Mouse (Mus musculus) regulatory T cell (primary cell): ENCODE data around the gene Atp8b5.

Experiments used
- in situ Hi-C: fragments of 300-600 bp; cut with MboI, MseI; formaldehyde crosslinking; loops from one replicate; pipeline ENCODE4 v1.15.1; 2025; ENCODE audit warnings: high pct_unique_total_duplicates

Atp8b5 gene

GRCm38 (mm10) chr4:43321536-43321935, 54.6 kb downstream of the Atp8b5 start:
- in situ Hi-C loops, result loop anchor here (10.0 kb wide), 1 partner anchor 1063 kb away; no protein-coding TSS in a partner anchor

GRCm38 (mm10) chr4:43322336-43322735, 55.4 kb downstream of the Atp8b5 start:
- in situ Hi-C loops, result loop anchor here (10.0 kb wide), 1 partner anchor 1062 kb away; no protein-coding TSS in a partner anchor

GRCm38 (mm10) chr4:43327118-43327517, 60.2 kb downstream of the Atp8b5 start:
- in situ Hi-C loops, result loop anchor here (10.0 kb wide), 1 partner anchor 1058 kb away; no protein-coding TSS in a partner anchor

- in situ Hi-C loops, result no loop called here
Measured at GRCm38 (mm10) chr4:43334771-43335170, 67.8 kb downstream of the Atp8b5 start.

- in situ Hi-C loops, result no loop called here
Measured at GRCm38 (mm10) chr4:43336176-43336575, 69.2 kb downstream of the Atp8b5 start.

DNA sequence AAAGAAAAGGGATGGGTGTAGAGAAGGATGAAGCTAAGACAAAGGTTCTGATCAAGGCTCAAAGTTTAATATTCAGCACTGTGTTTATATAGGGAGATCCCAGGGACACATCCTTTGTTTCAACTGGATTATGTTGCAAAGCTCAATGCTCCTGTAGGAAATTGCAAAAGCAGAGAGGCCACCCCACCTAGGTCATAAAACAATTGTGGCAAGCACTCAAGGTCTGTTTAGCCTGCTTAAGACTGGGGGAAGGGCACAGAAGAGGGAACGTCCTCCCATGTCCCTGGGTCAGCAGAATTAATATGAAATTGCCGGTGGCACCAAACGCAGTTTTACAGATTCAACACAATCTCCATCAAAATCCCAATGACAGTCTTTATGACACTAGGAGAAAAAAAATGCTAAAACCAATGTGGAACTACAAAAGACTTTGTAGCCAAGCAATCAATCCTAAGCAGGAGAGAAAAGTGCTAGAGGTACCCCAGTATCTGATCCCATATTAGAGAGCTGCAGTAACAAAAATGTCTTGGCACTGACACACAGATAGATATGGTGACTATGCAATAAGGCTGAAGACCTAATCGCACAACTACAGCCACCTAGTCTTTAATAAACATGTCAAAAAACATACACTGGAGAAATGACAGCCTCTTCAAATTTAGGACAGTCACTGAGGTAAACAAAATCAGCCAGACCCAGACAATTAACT, 73.3 kb downstream of the Atp8b5 start:
- in situ Hi-C loops, result no loop called here

- in situ Hi-C loops, result no loop called here
Measured at GRCm38 (mm10) chr4:43341276-43341891, 74.4 kb downstream of the Atp8b5 start.

DNA sequence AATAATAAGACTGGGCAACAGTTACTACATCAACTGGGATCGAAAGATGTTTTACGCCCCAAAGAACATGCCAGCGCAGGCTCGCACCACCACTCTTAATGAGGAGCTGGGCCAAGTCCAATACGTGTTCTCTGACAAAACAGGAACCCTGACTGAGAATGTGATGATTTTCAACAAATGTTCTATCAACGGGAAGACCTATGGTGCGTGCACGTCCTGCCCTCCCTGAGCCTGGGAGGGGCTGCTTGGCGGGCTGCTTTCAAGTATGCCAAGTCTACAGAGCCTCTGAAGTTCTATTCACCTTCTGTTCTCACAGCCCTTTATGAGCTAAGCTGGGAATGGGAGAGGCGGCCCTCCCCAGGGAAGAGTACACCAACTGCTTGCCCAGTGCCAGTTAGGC, 75.5 kb downstream of the Atp8b5 start:
- in situ Hi-C loops, result no loop called here

DNA sequence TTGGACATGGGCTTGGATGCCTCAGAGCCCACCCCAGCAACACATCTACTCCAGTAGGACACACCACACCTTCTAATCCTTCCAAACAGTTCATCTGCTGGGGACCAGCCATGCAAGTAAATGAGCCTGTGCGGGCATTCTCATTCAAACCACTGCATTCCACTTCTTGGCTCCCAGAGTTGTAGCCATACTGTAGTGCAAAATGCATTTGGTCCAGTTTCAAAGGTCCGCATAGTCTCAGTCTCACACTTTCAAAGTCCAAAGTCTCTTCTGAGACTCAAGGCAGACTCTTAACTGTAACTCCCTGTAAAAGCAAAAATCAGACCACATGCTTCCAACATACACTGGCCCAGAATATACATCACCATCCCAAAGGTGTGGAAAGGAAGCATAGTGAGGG, 78.0 kb downstream of the Atp8b5 start:
- in situ Hi-C loops, result no loop called here

DNA sequence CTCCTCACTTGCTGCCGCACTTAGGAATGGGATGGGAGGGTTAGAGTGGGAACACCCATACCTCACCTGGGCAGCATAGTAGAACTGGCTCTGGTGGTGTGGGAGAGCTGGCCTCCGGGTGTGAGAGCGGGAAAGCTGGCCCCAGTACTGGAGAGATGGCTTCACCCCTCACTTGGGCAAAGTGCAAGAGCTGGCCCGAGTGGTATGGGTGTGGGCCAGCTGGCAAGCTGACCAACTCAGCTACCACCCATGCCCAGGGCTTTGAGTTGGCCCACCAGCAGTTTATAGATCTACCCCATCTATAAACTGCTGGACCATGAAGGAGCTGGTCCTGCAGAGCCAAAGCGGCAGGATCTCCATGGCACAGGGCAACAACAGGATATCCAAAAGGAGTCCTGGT, 82.2 kb downstream of the Atp8b5 start:
- in situ Hi-C loops, result no loop called here

- in situ Hi-C loops, result no loop called here
Measured at GRCm38 (mm10) chr4:43350038-43350560, 83.1 kb downstream of the Atp8b5 start.

- in situ Hi-C loops, result no loop called here
Measured at GRCm38 (mm10) chr4:43353662-43354061, 86.7 kb downstream of the Atp8b5 start.

DNA sequence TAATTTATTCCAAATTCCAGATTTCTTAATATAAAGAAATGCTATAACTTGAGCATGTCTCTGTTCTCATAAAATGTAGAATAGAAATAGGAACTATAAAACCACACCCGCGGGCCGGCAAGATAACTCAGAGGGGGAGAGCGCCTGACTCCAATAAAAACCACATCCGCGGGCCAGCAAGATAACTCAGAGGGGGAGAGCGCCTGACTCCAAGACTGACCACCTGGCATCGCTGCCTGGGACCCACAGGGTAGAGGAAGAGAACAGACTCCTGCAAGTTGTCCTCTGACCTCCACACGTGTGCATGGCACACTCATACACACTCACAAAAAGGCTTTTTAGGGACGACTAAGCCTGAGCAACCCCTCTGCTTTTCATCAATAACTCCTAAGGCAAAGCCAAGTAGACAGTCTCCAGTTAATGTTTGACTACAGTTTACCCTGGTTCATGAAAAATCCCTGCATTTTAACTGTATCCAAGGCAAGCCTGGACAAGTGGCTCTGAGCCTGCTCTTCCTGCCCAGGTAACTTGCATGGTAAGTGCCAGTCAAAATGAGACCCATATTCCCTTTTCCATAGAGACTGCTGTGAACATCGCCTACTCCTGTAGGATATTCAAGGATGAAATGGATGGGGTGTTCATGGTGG, 98.1 kb downstream of the Atp8b5 start:
- in situ Hi-C loops, result no loop called here

DNA sequence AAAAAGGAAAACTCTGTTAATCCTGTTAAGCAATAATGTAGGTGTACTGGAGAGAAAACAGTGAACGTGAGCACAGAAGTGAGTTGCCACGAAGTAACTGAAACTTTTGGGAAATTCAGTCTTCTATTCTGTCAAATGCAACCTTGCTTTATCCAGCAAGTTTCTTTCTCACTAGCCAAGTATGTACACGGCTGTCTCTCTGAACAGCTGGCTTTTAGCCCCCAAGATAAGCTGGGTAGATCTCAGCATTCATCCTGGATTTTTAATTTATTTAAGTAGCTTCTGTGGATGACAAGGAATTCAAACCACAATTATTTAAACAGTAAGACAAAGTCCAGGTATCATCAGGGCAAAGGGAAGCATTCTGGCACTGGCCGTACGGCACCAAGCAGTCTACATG, 100.3 kb downstream of the Atp8b5 start:
- in situ Hi-C loops, result no loop called here

GRCm38 (mm10) chr4:43367787-43368186, 100.8 kb downstream of the Atp8b5 start:
- in situ Hi-C loops, result no loop called here

DNA sequence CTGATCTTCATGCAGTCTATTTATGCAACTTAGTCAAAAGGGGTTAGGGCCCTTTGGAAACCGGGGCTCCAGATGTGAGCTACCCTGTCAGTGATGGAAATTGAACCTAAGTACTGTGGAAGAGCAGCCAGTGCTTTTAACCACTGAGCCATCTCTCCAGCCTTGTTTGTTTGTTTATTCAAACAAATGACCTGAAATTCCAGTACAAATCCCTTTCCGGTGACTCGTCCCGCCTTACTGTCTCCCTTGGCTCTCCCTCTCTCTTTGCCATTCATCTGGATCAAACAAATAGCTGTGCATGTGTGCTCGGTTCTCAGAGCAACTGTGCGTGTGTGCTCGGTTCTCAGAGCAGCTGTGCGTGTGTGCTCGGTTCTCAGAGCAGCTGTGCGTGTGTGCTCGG, 104.4 kb downstream of the Atp8b5 start:
- in situ Hi-C loops, result no loop called here

DNA sequence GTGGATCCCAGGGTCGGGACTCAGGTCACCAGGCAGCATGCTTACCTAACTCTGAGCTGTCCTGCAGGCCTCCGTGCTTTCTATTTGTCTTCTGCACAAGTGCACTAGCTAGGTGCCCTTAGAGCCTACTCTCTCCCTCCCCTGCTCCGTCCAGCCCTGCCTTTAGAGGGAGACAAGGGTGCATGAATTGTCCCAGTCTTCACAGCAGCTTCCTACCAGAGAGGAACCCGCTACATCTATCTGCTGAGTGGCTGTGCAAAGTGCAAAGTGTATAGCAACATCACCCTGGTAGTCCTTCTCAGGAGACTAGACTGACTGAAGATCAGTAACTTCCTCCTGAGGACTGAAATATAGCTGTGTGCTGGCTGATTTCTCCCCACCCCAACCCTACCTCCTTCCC, 105.2 kb downstream of the Atp8b5 start:
- in situ Hi-C loops, result no loop called here

- in situ Hi-C loops, result no loop called here
Measured at GRCm38 (mm10) chr4:43374266-43374665, 107.3 kb downstream of the Atp8b5 start.

GRCm38 (mm10) chr4:43379601-43380000, 112.6 kb downstream of the Atp8b5 start:
- in situ Hi-C loops, result no loop called here

- in situ Hi-C loops, result no loop called here
Measured at GRCm38 (mm10) chr4:43380951-43381350, 114.0 kb downstream of the Atp8b5 start.

DNA sequence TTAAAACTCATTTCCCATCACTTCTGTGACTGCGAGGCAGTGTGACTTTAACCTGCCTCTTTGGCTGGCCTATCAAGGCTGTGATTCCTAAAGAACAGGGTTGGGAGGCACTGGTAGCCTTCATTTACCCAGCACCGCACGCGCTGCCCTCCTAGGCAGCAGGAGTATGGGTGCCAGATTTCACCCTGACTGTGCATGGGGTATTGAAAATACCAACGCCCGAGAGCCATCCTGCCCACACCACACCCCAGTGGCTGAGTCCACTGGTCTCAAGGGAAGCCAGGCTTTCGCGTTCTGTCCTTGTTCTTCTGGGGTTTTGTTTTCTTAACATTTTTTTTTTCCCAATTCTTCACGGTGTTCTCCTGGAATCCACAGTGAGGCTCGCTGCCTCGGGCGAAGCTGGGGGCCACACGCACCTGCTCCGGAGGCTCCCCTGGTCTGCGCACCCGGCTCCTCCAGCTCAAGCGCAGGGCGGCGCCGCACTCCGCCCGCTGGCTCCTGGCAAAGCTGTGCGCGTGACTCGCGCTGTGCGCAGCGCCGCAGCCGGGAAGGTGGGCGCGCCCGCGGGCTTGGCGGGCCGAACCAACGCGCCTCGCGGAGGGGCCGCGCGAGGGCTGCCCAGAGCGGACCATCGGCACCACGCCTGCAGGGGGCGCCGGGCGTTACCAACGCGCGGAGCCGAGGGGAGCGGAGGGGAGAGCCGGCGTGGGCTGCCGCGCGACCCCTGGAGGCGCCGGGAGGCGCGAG, 114.6 kb downstream of the Atp8b5 start, which contains the start of gene Rusc2:
TSS of gene Rusc2 (plus strand) at position 572 of the 747 bp plus-strand sequence.
- in situ Hi-C loops, result no loop called here
